Mouse (Mus musculus): ENCODE measurements around the gene Gtf3c1.

- TF ChIP-seq POLR2A (IDR thresholded peaks at IDR 0.05; ENCODE audit: borderline replicate concordance, control insufficient read depth, low read depth, low read length) (no peak), CTCF (IDR thresholded peaks at IDR 0.05; ENCODE audit: control insufficient read depth, insufficient read depth, low read length) (0 out of 2 replicates have a peak, but pooled peaks have one; percentile 5)
Measured at GRCm38 (mm10) chr7:125707186-125707585, 394 bp downstream of the Gtf3c1 start.

Data from bone marrow, adult 2 months (tissue).